Mouse (Mus musculus): Measurements from ENCODE around the gene Adcy1. TPM values are rescaled to one million over a fixed set of nuclear protein-coding genes. Genes with fewer than 3 reads are reported as not detected.

Gene Adcy1
- polyA plus RNA-seq, 1 experiment = not detected

GRCm38 (mm10) chr11:7226200-7226599, 162.9 kb downstream of the Adcy1 start:
- Histone ChIP-seq H3K4me3 (ENCODE audit: insufficient read depth, low read length) (no peak overlapping the region), H3K27ac (ENCODE audit: insufficient read depth, low read depth, low read length) (no peak overlapping the region), H3K4me1 (ENCODE audit: control insufficient read depth, insufficient read depth, low read length) (no peaks in the 10 kb centered on the region)
- TF ChIP-seq CTCF (IDR thresholded peaks at IDR 0.05; ENCODE audit: low read depth, low read length) (no peak), POLR2A (IDR thresholded peaks at IDR 0.05; ENCODE audit: borderline replicate concordance, low read depth, low read length) (no peak)

- Histone ChIP-seq H3K4me1 (ENCODE audit: control insufficient read depth, insufficient read depth, low read length) (no peaks in the 10 kb centered on the region), H3K4me3 (ENCODE audit: insufficient read depth, low read length) (no peak overlapping the region), H3K27ac (ENCODE audit: insufficient read depth, low read depth, low read length) (no peak overlapping the region)
- TF ChIP-seq POLR2A (IDR thresholded peaks at IDR 0.05; ENCODE audit: borderline replicate concordance, low read depth, low read length) (no peak), CTCF (IDR thresholded peaks at IDR 0.05; ENCODE audit: low read depth, low read length) (no peak)
Measured at GRCm38 (mm10) chr11:7226810-7227550, 163.7 kb downstream of the Adcy1 start.

GRCm38 (mm10) chr11:7228107-7228506, 164.8 kb downstream of the Adcy1 start:
- H3K27ac ChIP-seq (ENCODE audit: insufficient read depth, low read depth, low read length) = no peak overlapping the region
- TF ChIP-seq CTCF (IDR thresholded peaks at IDR 0.05; ENCODE audit: low read depth, low read length) = no peak
- no peak for TF ChIP-seq POLR2A (IDR thresholded peaks at IDR 0.05; ENCODE audit: borderline replicate concordance, low read depth, low read length)
- no peak overlapping the region for H3K4me3 ChIP-seq (ENCODE audit: insufficient read depth, low read length)
- no peaks in the 10 kb centered on the region for H3K4me1 ChIP-seq (ENCODE audit: control insufficient read depth, insufficient read depth, low read length)

Other genes with a start within 250 kb of the Adcy1 start
- not detected in 2 replicates for gene Gm11983, start 225.8 kb upstream of the Adcy1 start, polyA plus RNA-seq (2012; ENCODE audit: insufficient read depth, insufficient read length, missing spikeins)
- gene Gm11985, start 125.1 kb downstream of the Adcy1 start, polyA plus RNA-seq (2012; ENCODE audit: insufficient read depth, insufficient read length, missing spikeins) = not detected in 2 replicates
- not detected in 2 replicates for gene Igfbp1, start 134.3 kb downstream of the Adcy1 start, polyA plus RNA-seq (2012; ENCODE audit: insufficient read depth, insufficient read length, missing spikeins)
- 0.33 TPM in 1 of 2 replicates, not detected in the other for gene Igfbp3, start 150.4 kb downstream of the Adcy1 start, polyA plus RNA-seq (2012; ENCODE audit: insufficient read depth, insufficient read length, missing spikeins)

Data from bone marrow macrophage, adult 2 months (primary cell).